Comparison of ENCODE assay signal across 25 mouse cellular contexts in the genomic region with DNA sequence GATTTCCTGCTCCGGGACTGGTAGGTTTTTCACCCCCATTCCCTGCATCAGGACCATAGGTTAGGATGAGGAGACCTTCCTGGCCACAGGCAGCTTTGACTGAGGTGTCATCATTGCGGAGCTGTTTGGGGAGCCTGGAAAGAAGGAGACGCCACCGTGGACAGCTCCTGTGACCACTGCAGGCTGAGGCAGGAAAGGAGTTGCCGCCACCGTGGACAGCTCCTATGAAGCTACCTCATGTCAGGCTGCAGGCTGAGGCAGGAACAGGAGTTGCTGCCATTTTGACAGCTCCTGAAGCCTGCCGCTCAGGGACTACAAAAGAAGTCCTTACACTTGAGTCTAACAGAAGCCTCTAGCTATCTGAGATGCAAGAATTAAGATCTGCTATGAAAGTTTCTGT.
"Had no signal": no experiment of that assay in that cellular context is flagged by ENCODE, and none has a peak within 500 bp of the region (broad histone marks: within the 10 kb centered on the region; RNA-seq: fewer than 3 reads in every experiment).

No protein-coding gene starts in this region.

- H3K9me3 ChIP-seq: intestine, embryonic 15.5 days; limb, embryonic 12.5 days; limb, embryonic 15.5 days; midbrain, embryonic 15.5 days; neural tube, embryonic 15.5 days; stomach, embryonic 15.5 days had no signal

- H3K27ac ChIP-seq: intestine, embryonic 15.5 days; kidney, embryonic 15.5 days; limb, embryonic 12.5 days; limb, embryonic 15.5 days; liver, embryonic 14.5 days; midbrain, embryonic 12.5 days; midbrain, embryonic 15.5 days; neural tube, embryonic 12.5 days; neural tube, embryonic 15.5 days; stomach, embryonic 15.5 days had no signal

- H3K27me3 ChIP-seq: intestine, embryonic 15.5 days; kidney, embryonic 15.5 days; limb, embryonic 12.5 days; limb, embryonic 15.5 days; midbrain, embryonic 12.5 days; midbrain, embryonic 15.5 days; neural tube, embryonic 12.5 days; neural tube, embryonic 15.5 days; stomach, embryonic 15.5 days had no signal

- H3K4me3 ChIP-seq: intestine, embryonic 15.5 days; kidney, embryonic 15.5 days; limb, embryonic 12.5 days; limb, embryonic 15.5 days; midbrain, embryonic 12.5 days; midbrain, embryonic 15.5 days; neural tube, embryonic 12.5 days; neural tube, embryonic 15.5 days; stomach, embryonic 15.5 days had no signal

- DNase-seq: kidney, adult 11 months; kidney, adult 8-10 months; kidney, postnatal 10 days; left cerebral cortex, postnatal 4 days; liver, postnatal 0 days; lung, embryonic 14.5 days; lung, postnatal 36 days; right cerebral cortex, adult 18-20 months; right cerebral cortex, postnatal 14 days; right cerebral cortex, postnatal 4 days; spleen, adult 18-20 months; thymus, adult 2 months; thymus, postnatal 14 days had no signal

- ATAC-seq: intestine, embryonic 15.5 days; liver, postnatal 0 days; lung, postnatal 0 days; midbrain, embryonic 15.5 days had no signal

- H3K9ac ChIP-seq: intestine, embryonic 15.5 days; kidney, embryonic 15.5 days; limb, embryonic 12.5 days; limb, embryonic 15.5 days; liver, embryonic 14.5 days; liver, postnatal 0 days; lung, embryonic 14.5 days; midbrain, embryonic 12.5 days; midbrain, embryonic 15.5 days; neural tube, embryonic 12.5 days; neural tube, embryonic 15.5 days; stomach, embryonic 15.5 days had no signal

- H3K4me2 ChIP-seq: intestine, embryonic 15.5 days; kidney, embryonic 15.5 days; limb, embryonic 12.5 days; limb, embryonic 15.5 days; liver, embryonic 11.5 days; lung, embryonic 14.5 days; midbrain, embryonic 12.5 days; midbrain, embryonic 15.5 days; neural tube, embryonic 12.5 days; neural tube, embryonic 15.5 days; stomach, embryonic 15.5 days had no signal
